Mouse (Mus musculus): ENCODE data around the gene Pgm5. TPM values are rescaled to one million over a fixed set of nuclear protein-coding genes. Genes with fewer than 3 reads are reported as not detected.
"Not testable (repeated sequence)": the region's sequence is repeated elsewhere in the genome, so short reads cannot be mapped to it uniquely, and the experiment has no call there.

The Pgm5 gene
- polyA plus RNA-seq, 1 experiment from 2014 or later, result 6.5 TPM

- Histone ChIP-seq H3K4me1 (peaks cover 27% of the 10 kb centered on the region), H3K4me3 (replicated peaks) (no peak overlapping the region), H3K36me3 (no peaks in the 10 kb centered on the region), H3K9ac (no peak overlapping the region), H3K4me2 (replicated peaks) (0 out of 2 replicates have a peak overlapping the region, but pooled peaks have one; percentile 37), H3K9me3 (replicated peaks) (no peaks in the 10 kb centered on the region), H3K27me3 (peaks cover 81% of the 10 kb centered on the region), H3K27ac (replicated peaks) (no peak overlapping the region)
- ATAC-seq (ENCODE audit: insufficient number of reproducible peaks, low FRiP score, low TSS enrichment, low read depth), result no peak
- 1% methylated on average over 20 of the region's 20 CpGs for WGBS
Measured at GRCm38 (mm10) chr19:24897896-24898736, 36.5 kb upstream of the Pgm5 start.

GRCm38 (mm10) chr19:24897006-24897895, 35.6 kb upstream of the Pgm5 start:
- Histone ChIP-seq H3K27ac (replicated peaks) (no peak overlapping the region), H3K4me1 (peaks cover 27% of the 10 kb centered on the region), H3K4me3 (replicated peaks) (peak overlapping the region; percentile 25), H3K9ac (no peak overlapping the region), H3K27me3 (peaks cover 75% of the 10 kb centered on the region), H3K36me3 (no peaks in the 10 kb centered on the region), H3K4me2 (replicated peaks) (peak overlapping the region; percentile 37), H3K9me3 (replicated peaks) (no peaks in the 10 kb centered on the region)
- 2% methylated on average over 55 of the region's 57 CpGs for WGBS
- ATAC-seq (ENCODE audit: insufficient number of reproducible peaks, low FRiP score, low TSS enrichment, low read depth), result no peak

- Histone ChIP-seq H3K4me1 (peaks cover 27% of the 10 kb centered on the region), H3K4me3 (replicated peaks) (no peak overlapping the region), H3K9me3 (replicated peaks) (no peaks in the 10 kb centered on the region), H3K27ac (replicated peaks) (no peak overlapping the region), H3K9ac (no peak overlapping the region), H3K27me3 (peaks cover 68% of the 10 kb centered on the region), H3K4me2 (replicated peaks) (no peak overlapping the region), H3K36me3 (no peaks in the 10 kb centered on the region)
- WGBS, result 14% methylated on average over 4 of the region's 4 CpGs
- no peak for ATAC-seq (ENCODE audit: insufficient number of reproducible peaks, low FRiP score, low TSS enrichment, low read depth)
Measured at GRCm38 (mm10) chr19:24896536-24896935, 34.9 kb upstream of the Pgm5 start.

- no peak overlapping the region for H3K27ac ChIP-seq (replicated peaks)
- no peaks in the 10 kb centered on the region for H3K9me3 ChIP-seq (replicated peaks)
- H3K36me3 ChIP-seq, result no peaks in the 10 kb centered on the region
- peaks cover 19% of the 10 kb centered on the region for H3K27me3 ChIP-seq
- no peaks in the 10 kb centered on the region for H3K4me1 ChIP-seq
- 61% methylated on average over 3 of the region's 3 CpGs for WGBS
- H3K4me2 ChIP-seq (replicated peaks), result no peak overlapping the region
- H3K4me3 ChIP-seq (replicated peaks), result no peak overlapping the region
- H3K9ac ChIP-seq, result no peak overlapping the region
- no peak for ATAC-seq (ENCODE audit: insufficient number of reproducible peaks, low FRiP score, low TSS enrichment, low read depth)
Measured at GRCm38 (mm10) chr19:24886888-24887287, 25.2 kb upstream of the Pgm5 start.

GRCm38 (mm10) chr19:24885504-24885903, 23.8 kb upstream of the Pgm5 start:
- H3K9ac ChIP-seq, result no peak overlapping the region
- ATAC-seq (ENCODE audit: insufficient number of reproducible peaks, low FRiP score, low TSS enrichment, low read depth), result no peak

GRCm38 (mm10) chr19:24881237-24881636, 19.6 kb upstream of the Pgm5 start:
- no peaks in the 10 kb centered on the region; the same call in 1 of the 2 replicates for H3K27me3 ChIP-seq
- H3K4me3 ChIP-seq (replicated peaks), result no peak overlapping the region
- WGBS, result 63% methylated on average over 4 of the region's 4 CpGs
- H3K27ac ChIP-seq (replicated peaks), result no peak overlapping the region
- H3K4me1 ChIP-seq, result no peaks in the 10 kb centered on the region
- no peak overlapping the region for H3K4me2 ChIP-seq (replicated peaks)
- ATAC-seq (ENCODE audit: insufficient number of reproducible peaks, low FRiP score, low TSS enrichment, low read depth), result no peak
- H3K36me3 ChIP-seq, result no peaks in the 10 kb centered on the region
- H3K9ac ChIP-seq, result no peak overlapping the region
- no peaks in the 10 kb centered on the region for H3K9me3 ChIP-seq (replicated peaks)

More at GRCm38 (mm10) chr19:24885504-24885903, 23.8 kb upstream of the Pgm5 start:
- no peaks in the 10 kb centered on the region for H3K36me3 ChIP-seq
- no peak overlapping the region for H3K27ac ChIP-seq (replicated peaks)
- no peak overlapping the region for H3K4me2 ChIP-seq (replicated peaks)
- H3K4me3 ChIP-seq (replicated peaks), result no peak overlapping the region
- H3K27me3 ChIP-seq, result peaks cover 19% of the 10 kb centered on the region
- H3K9me3 ChIP-seq (replicated peaks), result no peaks in the 10 kb centered on the region
- WGBS, result 13% methylated on average over 5 of the region's 5 CpGs
- no peaks in the 10 kb centered on the region for H3K4me1 ChIP-seq

- not testable (repeated sequence) for H3K27me3 ChIP-seq; H3K4me1 ChIP-seq; H3K36me3 ChIP-seq; H3K9me3 ChIP-seq (replicated peaks); H3K27ac ChIP-seq (replicated peaks); H3K4me3 ChIP-seq (replicated peaks); H3K4me2 ChIP-seq (replicated peaks); H3K9ac ChIP-seq; ATAC-seq (ENCODE audit: insufficient number of reproducible peaks, low FRiP score, low TSS enrichment, low read depth)
- WGBS, result 79% methylated on average over 23 of the region's 26 CpGs
Measured at GRCm38 (mm10) chr19:24875129-24875870, 13.6 kb upstream of the Pgm5 start, which contains the start of gene Gm10053. Gene Gm10053 (plus strand): TSS chr19:24875686.

GRCm38 (mm10) chr19:24873873-24874272, 12.2 kb upstream of the Pgm5 start:
- Histone ChIP-seq H3K27me3 (peaks cover 7% of the 10 kb centered on the region; the same call in 1 of the 2 replicates), H3K9me3 (replicated peaks) (no peaks in the 10 kb centered on the region), H3K36me3 (no peaks in the 10 kb centered on the region), H3K4me3 (replicated peaks) (no peak overlapping the region), H3K27ac (replicated peaks) (no peak overlapping the region), H3K4me1 (peaks cover 14% of the 10 kb centered on the region), H3K4me2 (replicated peaks) (no peak overlapping the region), H3K9ac (no peak overlapping the region)
- 33% methylated on average over 2 of the region's 2 CpGs for WGBS
- ATAC-seq (ENCODE audit: insufficient number of reproducible peaks, low FRiP score, low TSS enrichment, low read depth), result no peak

- Histone ChIP-seq H3K4me2 (replicated peaks) (peak overlapping the region; percentile 55), H3K4me3 (replicated peaks) (peak overlapping the region; percentile 34), H3K9ac (no peak overlapping the region), H3K27ac (replicated peaks) (no peak overlapping the region), H3K9me3 (replicated peaks) (no peaks in the 10 kb centered on the region), H3K36me3 (no peaks in the 10 kb centered on the region), H3K4me1 (peaks cover 14% of the 10 kb centered on the region), H3K27me3 (peaks cover 7% of the 10 kb centered on the region)
- ATAC-seq (ENCODE audit: insufficient number of reproducible peaks, low FRiP score, low TSS enrichment, low read depth), result peak; percentile 19
- WGBS, result 15% methylated on average over 18 of the region's 18 CpGs
Measured at GRCm38 (mm10) chr19:24871037-24871635, 9.5 kb upstream of the Pgm5 start.

GRCm38 (mm10) chr19:24865436-24865835, 3.8 kb upstream of the Pgm5 start:
- Histone ChIP-seq H3K4me3 (replicated peaks) (no peak overlapping the region), H3K4me1 (peaks cover 24% of the 10 kb centered on the region), H3K9ac (no peak overlapping the region), H3K4me2 (replicated peaks) (no peak overlapping the region), H3K9me3 (replicated peaks) (no peaks in the 10 kb centered on the region), H3K36me3 (no peaks in the 10 kb centered on the region), H3K27ac (replicated peaks) (no peak overlapping the region), H3K27me3 (peaks cover 14% of the 10 kb centered on the region)
- WGBS, result 78% methylated on average over 9 of the region's 9 CpGs
- ATAC-seq (ENCODE audit: insufficient number of reproducible peaks, low FRiP score, low TSS enrichment, low read depth), result no peak
